Mouse (Mus musculus): Measurements from ENCODE around the gene Susd1. TPM values are rescaled to one million over a fixed set of nuclear protein-coding genes. Genes with fewer than 3 reads are reported as not detected.
A peak's percentile ranks its signal among the peaks of the same experiment; 100 is the strongest.

Susd1 gene
- total RNA-seq (2014; rRNA removed) (7.9 and 8.7 TPM in 2 replicates), polyA plus RNA-seq (2015; fragmentation: Nextera tagmentation; extraction: Ambion mirVana) (1.2 and 1.6 TPM in 2 replicates)

DNA sequence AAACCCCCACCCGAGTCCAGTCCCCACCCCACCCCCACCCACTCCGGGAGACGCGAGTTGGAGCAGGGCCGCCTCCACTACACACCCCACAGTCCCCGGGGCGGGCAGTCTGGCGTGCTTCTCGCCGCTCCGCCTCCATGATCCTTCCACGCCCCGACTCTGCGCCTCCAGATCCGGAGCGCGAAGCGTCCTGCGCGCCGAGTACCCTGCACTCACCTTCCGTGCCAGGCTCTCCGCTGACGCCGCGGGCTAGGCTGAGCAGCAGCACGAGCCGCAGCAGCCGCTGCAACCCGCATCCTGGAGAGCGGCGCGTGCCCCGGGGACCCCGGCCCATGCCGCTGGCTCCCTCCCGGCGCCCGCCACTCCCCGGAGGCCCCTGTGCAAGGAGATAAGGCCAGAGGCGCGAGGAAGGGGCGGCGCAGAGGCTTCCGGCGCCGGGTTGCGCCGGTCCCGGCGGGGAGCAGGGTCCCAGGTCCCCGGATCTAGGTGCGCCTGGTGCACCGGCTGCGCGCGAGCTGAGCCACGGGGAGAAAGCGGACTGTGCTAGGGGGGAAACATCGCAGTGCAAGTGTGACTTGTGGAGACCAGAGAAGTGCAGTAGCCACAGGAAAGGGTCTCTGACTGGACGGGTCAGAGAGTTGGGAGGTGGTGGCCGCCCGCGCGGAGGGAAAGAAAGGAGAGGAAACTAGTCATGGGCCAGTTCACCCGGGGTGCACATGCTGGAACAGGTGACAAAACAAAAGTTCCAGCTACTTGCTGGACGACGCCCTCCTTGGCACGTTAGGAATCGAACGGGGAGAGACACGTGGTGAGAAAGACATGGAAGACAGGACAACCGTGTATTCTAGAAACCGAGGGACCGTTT is at the start of gene Susd1:
Gene Susd1 (minus strand): TSS at position 644 of the 865 bp plus-strand sequence.
- ATAC-seq: peak; percentile 86
- 4% methylated on average over 75 of the region's 75 CpGs for whole genome bisulfite sequencing

DNA sequence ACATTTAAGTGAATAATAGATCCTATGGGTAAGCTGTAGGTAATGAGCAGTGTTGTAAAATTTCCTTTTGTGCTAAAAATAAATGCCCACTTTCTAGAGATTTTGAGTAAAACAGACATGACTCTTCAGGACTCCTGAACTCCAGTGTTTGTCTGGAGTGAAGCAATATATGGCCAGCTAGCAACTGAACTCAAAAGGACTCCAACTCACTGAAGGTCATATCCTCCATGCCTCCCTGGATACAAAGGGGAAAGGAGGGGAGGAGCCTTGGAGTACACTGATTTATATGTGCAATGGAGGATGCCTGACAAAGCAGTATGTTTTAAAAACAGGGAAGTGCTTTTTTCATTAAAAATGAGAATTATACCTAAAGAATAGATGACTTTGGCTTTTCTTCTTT is 32.9 kb upstream of the Susd1 start:
- no peak for DNase-seq
- Histone ChIP-seq H3K9me3 (ENCODE audit: low read length) (no peaks in the 10 kb centered on the region), H3K27me3 (ENCODE audit: insufficient read depth, low read length) (no peaks in the 10 kb centered on the region), H3K27ac (ENCODE audit: low read depth, low read length) (no peak overlapping the region), H3K4me3 (ENCODE audit: low read depth, low read length) (no peak overlapping the region), H3K36me3 (ENCODE audit: insufficient read depth) (no peaks in the 10 kb centered on the region), H3K9ac (no peak overlapping the region), H3K4me2 (ENCODE audit: low read depth) (no peak overlapping the region), H3K4me1 (ENCODE audit: insufficient read depth) (no peaks in the 10 kb centered on the region)
- no peak for ATAC-seq
- no peak for TF ChIP-seq CTCF (IDR thresholded peaks at IDR 0.05; ENCODE audit: low read depth)

More for the DNA sequence above, at the start of gene Susd1:
- TF ChIP-seq CTCF (IDR thresholded peaks at IDR 0.05; ENCODE audit: low read depth): no peak
- H3K27ac ChIP-seq (ENCODE audit: low read depth, low read length): no peak within 1 kb of the TSS
- peak within 1 kb of the TSS; percentile 100 for H3K4me2 ChIP-seq (ENCODE audit: low read depth)
- peak; percentile 54 for DNase-seq
- no peaks in the 10 kb centered on the region for H3K4me1 ChIP-seq (ENCODE audit: insufficient read depth)
- H3K4me3 ChIP-seq (ENCODE audit: low read depth, low read length): peak within 1 kb of the TSS; percentile 61
- no peaks in the 10 kb centered on the region for H3K36me3 ChIP-seq (ENCODE audit: insufficient read depth)
- H3K9ac ChIP-seq: peak within 1 kb of the TSS; percentile 57
- H3K9me3 ChIP-seq (ENCODE audit: low read length): 0 out of 2 replicates have a peak, but pooled peaks cover 5% of the 10 kb centered on the region
- H3K27me3 ChIP-seq (ENCODE audit: insufficient read depth, low read length): peaks cover 24% of the 10 kb centered on the region

DNA sequence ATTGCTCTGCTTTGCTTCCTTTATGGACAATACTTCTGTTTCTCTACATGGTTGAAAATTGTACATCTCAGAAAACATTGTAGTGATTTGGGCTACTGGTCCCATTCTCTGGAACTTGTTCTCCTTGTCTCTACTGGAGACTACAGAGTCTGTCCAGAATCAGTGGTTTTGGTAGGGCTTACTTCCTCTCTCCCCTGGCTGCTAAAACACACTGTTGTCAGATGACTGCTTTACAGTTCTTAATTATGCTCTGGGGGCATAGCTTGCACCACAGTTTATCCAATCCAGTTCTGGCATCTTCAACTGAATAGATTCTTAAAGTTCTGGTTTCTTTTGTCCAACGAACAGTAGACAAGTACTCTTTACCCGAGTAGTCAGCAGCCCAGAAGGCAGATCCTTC is 27.0 kb upstream of the Susd1 start:
- no peak overlapping the region for H3K27ac ChIP-seq (ENCODE audit: low read depth, low read length)
- WGBS: 64% methylated on average over 2 of the region's 2 CpGs
- no peaks in the 10 kb centered on the region for H3K36me3 ChIP-seq (ENCODE audit: insufficient read depth)
- no peaks in the 10 kb centered on the region for H3K4me1 ChIP-seq (ENCODE audit: insufficient read depth)
- TF ChIP-seq CTCF (IDR thresholded peaks at IDR 0.05; ENCODE audit: low read depth): no peak
- H3K4me3 ChIP-seq (ENCODE audit: low read depth, low read length): no peak overlapping the region
- DNase-seq: no peak
- no peaks in the 10 kb centered on the region; the same call in 1 of the 2 replicates for H3K27me3 ChIP-seq (ENCODE audit: insufficient read depth, low read length)
- no peak overlapping the region for H3K4me2 ChIP-seq (ENCODE audit: low read depth)
- no peak overlapping the region for H3K9ac ChIP-seq
- H3K9me3 ChIP-seq (ENCODE audit: low read length): no peaks in the 10 kb centered on the region
- no peak for ATAC-seq

DNA sequence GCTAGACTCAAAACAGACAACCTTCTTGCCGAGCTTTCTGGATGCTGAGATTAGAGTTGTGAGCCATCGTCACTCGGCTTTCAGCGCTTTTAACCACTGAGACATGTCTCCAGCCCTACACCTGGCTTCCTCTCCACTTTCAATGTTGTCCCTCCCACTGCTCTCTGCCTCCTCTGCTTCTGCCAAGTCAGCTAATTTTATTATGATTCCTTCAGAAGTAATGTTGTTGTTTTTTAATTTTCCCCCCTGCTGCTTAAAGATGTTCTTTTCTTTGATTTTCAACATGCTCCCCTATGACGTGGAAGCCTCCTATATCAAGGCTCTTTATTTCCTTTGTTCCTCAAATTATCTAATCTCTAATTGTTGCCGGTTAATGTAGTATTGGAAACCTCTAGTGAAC is 26.2 kb upstream of the Susd1 start:
- no peak for DNase-seq
- Histone ChIP-seq H3K36me3 (ENCODE audit: insufficient read depth) (no peaks in the 10 kb centered on the region), H3K9ac (no peak overlapping the region), H3K4me2 (ENCODE audit: low read depth) (no peak overlapping the region), H3K4me1 (ENCODE audit: insufficient read depth) (no peaks in the 10 kb centered on the region), H3K9me3 (ENCODE audit: low read length) (no peaks in the 10 kb centered on the region), H3K4me3 (ENCODE audit: low read depth, low read length) (no peak overlapping the region), H3K27me3 (ENCODE audit: insufficient read depth, low read length) (no peaks in the 10 kb centered on the region; the same call in 1 of the 2 replicates), H3K27ac (ENCODE audit: low read depth, low read length) (no peak overlapping the region)
- ATAC-seq: no peak
- TF ChIP-seq CTCF (IDR thresholded peaks at IDR 0.05; ENCODE audit: low read depth): no peak
- WGBS: 79% methylated on average over 6 of the region's 6 CpGs

- Histone ChIP-seq H3K27me3 (ENCODE audit: insufficient read depth, low read length) (no peaks in the 10 kb centered on the region; the same call in 1 of the 2 replicates), H3K27ac (ENCODE audit: low read depth, low read length) (no peak overlapping the region), H3K4me3 (ENCODE audit: low read depth, low read length) (no peak overlapping the region), H3K36me3 (ENCODE audit: insufficient read depth) (no peaks in the 10 kb centered on the region), H3K9ac (no peak overlapping the region), H3K4me2 (ENCODE audit: low read depth) (no peak overlapping the region), H3K9me3 (ENCODE audit: low read length) (no peaks in the 10 kb centered on the region), H3K4me1 (ENCODE audit: insufficient read depth) (no peaks in the 10 kb centered on the region)
- TF ChIP-seq CTCF (IDR thresholded peaks at IDR 0.05; ENCODE audit: low read depth): no peak
- peak; percentile 10 for DNase-seq
- 62% methylated on average over 6 of the region's 6 CpGs for WGBS
- no peak for ATAC-seq
Measured at GRCm38 (mm10) chr4:59462494-59462893, 24.1 kb upstream of the Susd1 start.

- TF ChIP-seq CTCF (IDR thresholded peaks at IDR 0.05; ENCODE audit: low read depth): no peak
- DNase-seq (no peak), ATAC-seq (no peak)
- Histone ChIP-seq H3K9me3 (ENCODE audit: low read length) (no peaks in the 10 kb centered on the region), H3K4me2 (ENCODE audit: low read depth) (no peak overlapping the region), H3K27ac (ENCODE audit: low read depth, low read length) (no peak overlapping the region), H3K4me3 (ENCODE audit: low read depth, low read length) (no peak overlapping the region), H3K36me3 (ENCODE audit: insufficient read depth) (no peaks in the 10 kb centered on the region), H3K4me1 (ENCODE audit: insufficient read depth) (no peaks in the 10 kb centered on the region), H3K9ac (no peak overlapping the region), H3K27me3 (ENCODE audit: insufficient read depth, low read length) (no peaks in the 10 kb centered on the region; the same call in 1 of the 2 replicates)
- 86% methylated on average over 11 of the region's 11 CpGs for WGBS
Measured at GRCm38 (mm10) chr4:59461116-59461727, 22.8 kb upstream of the Susd1 start.

Measured in forebrain, postnatal 0 days (tissue).